Mouse (Mus musculus) midbrain, embryonic 16.5 days (tissue): ENCODE results near the gene Eftud2. TPM values are rescaled to one million over a fixed set of nuclear protein-coding genes. Genes with fewer than 3 reads are reported as not detected.

Source experiments
- polyA plus RNA-seq: library from polyadenylated mRNA; unstranded; fragments of >200 nt; fragmentation: Nextera tagmentation; extraction: Ambion mirVana; gene quantifications from 2 replicates; pipeline ENCODE4 v1.2.1, GENCODE M21; 2015

The Eftud2 gene
- polyA plus RNA-seq, 1 experiment from 2014 or later = 133 TPM

Other genes starting within 250 kb of the Eftud2 start
- 0.15 and 0.16 TPM in 2 replicates for gene Meioc, start 217.3 kb downstream of the Eftud2 start, polyA plus RNA-seq
- gene Ccdc43, start 183.2 kb downstream of the Eftud2 start, polyA plus RNA-seq = 43.1 and 46.3 TPM in 2 replicates
- 32.2 and 34.9 TPM in 2 replicates for gene Adam11, start 119.5 kb downstream of the Eftud2 start, polyA plus RNA-seq
- 25.8 and 28.2 TPM in 2 replicates for gene Gjc1, start 61.3 kb downstream of the Eftud2 start, polyA plus RNA-seq
- 15.7 and 19.3 TPM in 2 replicates for gene Higd1b, start 45.1 kb downstream of the Eftud2 start, polyA plus RNA-seq
- gene Ccdc103, start 219 bp upstream of the Eftud2 start, polyA plus RNA-seq = 2.3 TPM in 2 replicates
- gene Fam187a, start 4.2 kb upstream of the Eftud2 start, polyA plus RNA-seq = not detected in 2 replicates
- 0.27 and 1.2 TPM in 2 replicates for gene Gfap, start 19.9 kb upstream of the Eftud2 start, polyA plus RNA-seq
- gene Kif18b, start 44.1 kb upstream of the Eftud2 start, polyA plus RNA-seq = 0.75 and 1.4 TPM in 2 replicates
- 6.0 and 7.9 TPM in 2 replicates for gene C1ql1, start 65.7 kb upstream of the Eftud2 start, polyA plus RNA-seq
- 25.5 and 26.8 TPM in 2 replicates for gene Nmt1, start 147.2 kb upstream of the Eftud2 start, polyA plus RNA-seq
- 157 and 174 TPM in 2 replicates for gene Dcakd, start 147.3 kb upstream of the Eftud2 start, polyA plus RNA-seq
- gene Plcd3, start 220.7 kb upstream of the Eftud2 start, polyA plus RNA-seq = 2.8 and 3.6 TPM in 2 replicates
- gene Acbd4, start 220.7 kb upstream of the Eftud2 start, polyA plus RNA-seq = 11.6 and 13.0 TPM in 2 replicates
- 4.1 and 4.2 TPM in 2 replicates for gene Hexim1, start 235.2 kb upstream of the Eftud2 start, polyA plus RNA-seq